Mouse (Mus musculus) ES-E14 (cell line): ENCODE measurements at regions not wholly inside any gene's neighbourhood (a gene's known extent, or its start where the extent isn't known, plus 50 kb on each side); places are given as distances from the start of the nearest gene placed in this dataset.

Experiments
- DNase-seq: peaks from one replicate; pipeline ENCODE4 v3.0.0-alpha.2; 2013; ENCODE audit warnings: low read depth, low spot score
- H3K27ac ChIP-seq: 2 replicates; pipeline ENCODE4 v1.5.1; 2012; ENCODE audit warnings: low read depth, mild to moderate bottlenecking, low read length, moderate library complexity, mixed read lengths; ENCODE audit not compliant: poor library complexity, insufficient read depth, severe bottlenecking
- H3K36me3 ChIP-seq: 2 replicates; pipeline ENCODE4 v1.6.1; 2012; ENCODE audit warnings: mild to moderate bottlenecking, low read length, moderate library complexity, mixed read lengths; ENCODE audit not compliant: control insufficient read depth, poor library complexity, insufficient read depth, severe bottlenecking
- H3K4me1 ChIP-seq, 2 experiments: fragments of 150-350 bp in 1 of 2; sonication (generic) in 1 of 2; 2 replicates each; pipeline ENCODE4 v1.6.1; 2012; ENCODE audit warnings: low read length in 2 of 2, mild to moderate bottlenecking in 1 of 2, mixed read lengths in 1 of 2; ENCODE audit not compliant: control insufficient read depth in 2 of 2, insufficient read depth in 2 of 2, poor library complexity in 1 of 2
- H3K4me3 ChIP-seq, 2 experiments: fragments of 150-350 bp in 1 of 2; sonication (generic) in 1 of 2; 2 replicates each; pipeline ENCODE4 v1.5.1; 2012; ENCODE audit warnings: low read length in 2 of 2, low read depth in 1 of 2, mild to moderate bottlenecking in 1 of 2, mixed read lengths in 1 of 2; ENCODE audit not compliant: insufficient read depth in 1 of 2, poor library complexity in 1 of 2, severe bottlenecking in 1 of 2
- H3K9ac ChIP-seq: 2 replicates; pipeline ENCODE4 v1.6.1; 2012; ENCODE audit warnings: low read depth, mild to moderate bottlenecking, low read length, mixed read lengths; ENCODE audit not compliant: poor library complexity, insufficient read depth, severe bottlenecking
- H3K9me3 ChIP-seq: fragments of 150-350 bp; sonication (generic); 2 replicates; pipeline ENCODE4 v1.6.1; 2012; ENCODE audit warnings: low read depth, mild to moderate bottlenecking, low read length; ENCODE audit not compliant: control insufficient read depth, insufficient read depth
- CHD2 ChIP-seq: IDR thresholded peaks from 2 replicates; pipeline ENCODE4 v1.6.1; 2014; ENCODE audit warnings: mild to moderate bottlenecking, low read depth, low read length, inconsistent platforms
- HCFC1 ChIP-seq: IDR thresholded peaks from 2 replicates; pipeline ENCODE4 v1.6.1; 2012; ENCODE audit warnings: low read length, inconsistent platforms, borderline replicate concordance; ENCODE audit not compliant: insufficient read depth
- MAFK ChIP-seq: IDR thresholded peaks from 2 replicates; pipeline ENCODE4 v1.6.1; 2014; ENCODE audit warnings: mild to moderate bottlenecking, low read depth, low read length, inconsistent platforms; ENCODE audit not compliant: insufficient read depth
- ZC3H11A ChIP-seq: IDR thresholded peaks from 2 replicates; pipeline ENCODE4 v1.6.1; 2012; ENCODE audit warnings: low read depth, mild to moderate bottlenecking, inconsistent platforms, low read length, borderline replicate concordance
- ZNF384 ChIP-seq: IDR thresholded peaks from 2 replicates; pipeline ENCODE4 v1.6.1; 2012; ENCODE audit warnings: low read depth, low read length, inconsistent platforms
- in situ Hi-C, 2 experiments: fragments of 600-800 bp; cut with MboI; formaldehyde crosslinking; loops; one replicate each; pipeline ENCODE4 v1.15.1; 2025; ENCODE audit warnings: low sequenced_read_pairs in 2 of 2, inconsistent platforms in 1 of 2; ENCODE audit not compliant: unreplicated experiment in 2 of 2

DNA sequence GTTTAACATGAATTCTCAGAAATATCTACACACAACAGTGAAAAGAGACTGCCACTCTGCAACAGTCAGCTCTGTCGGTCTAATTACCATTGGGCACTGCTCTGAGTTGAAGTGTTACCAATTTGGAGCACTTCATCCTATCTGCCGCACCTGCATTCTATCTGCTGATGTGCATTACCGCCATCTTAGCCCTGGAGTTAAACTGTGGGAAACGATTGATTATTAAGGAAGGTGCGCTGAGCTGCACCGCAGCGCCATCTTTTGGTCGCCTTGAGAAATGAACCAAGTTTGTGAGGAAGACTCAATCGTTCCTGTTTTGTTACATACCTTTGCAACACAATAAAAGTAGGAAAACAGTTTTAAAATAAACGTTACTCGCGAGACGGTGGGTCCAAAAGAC lies 110.5 kb downstream of the Rergl start:
- Histone ChIP-seq H3K4me3 (no peak overlapping the region), H3K27ac (no peak overlapping the region), H3K4me1 (no peaks in the 10 kb centered on the region), H3K36me3 (no peaks in the 10 kb centered on the region), H3K9me3 (no peaks in the 10 kb centered on the region), H3K9ac (no peak overlapping the region)
- DNase-seq: peak; percentile 48
- TF ChIP-seq MAFK: no peak
- no peak for TF ChIP-seq ZNF384
- TF ChIP-seq ZC3H11A: peak; percentile 34; the same call in 1 of the 2 replicates
- in situ Hi-C loops: no loop called here

DNA sequence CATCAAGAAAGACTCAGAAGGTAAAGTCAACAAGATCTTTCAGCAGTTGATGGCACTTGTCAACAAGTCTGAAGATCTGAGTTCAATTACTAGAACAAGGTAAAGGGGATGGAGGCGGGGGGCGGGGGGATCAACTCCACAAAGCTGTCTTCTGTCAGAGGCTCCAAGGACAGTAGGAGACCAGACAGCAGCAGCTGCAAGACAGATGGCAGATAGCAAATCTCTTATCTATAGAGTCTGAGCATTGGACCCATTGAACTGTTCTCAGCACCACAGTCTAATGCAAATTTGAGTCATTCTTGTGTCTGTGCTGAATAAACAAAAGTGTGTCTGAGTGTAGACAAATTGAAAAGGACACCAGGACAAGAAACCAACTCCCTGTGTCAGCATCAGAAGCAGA lies 150.8 kb downstream of the Rergl start:
- H3K4me3 ChIP-seq: no peak overlapping the region
- H3K36me3 ChIP-seq: no peaks in the 10 kb centered on the region
- no peaks in the 10 kb centered on the region for H3K4me1 ChIP-seq
- no peak overlapping the region for H3K27ac ChIP-seq
- DNase-seq: peak; percentile 17
- TF ChIP-seq HCFC1 (no peak), CHD2 (no peak), ZNF384 (no peak), ZC3H11A (no peak), MAFK (no peak)
- H3K9ac ChIP-seq: no peak overlapping the region
- in situ Hi-C loops: no loop called here
- no peaks in the 10 kb centered on the region for H3K9me3 ChIP-seq

DNA sequence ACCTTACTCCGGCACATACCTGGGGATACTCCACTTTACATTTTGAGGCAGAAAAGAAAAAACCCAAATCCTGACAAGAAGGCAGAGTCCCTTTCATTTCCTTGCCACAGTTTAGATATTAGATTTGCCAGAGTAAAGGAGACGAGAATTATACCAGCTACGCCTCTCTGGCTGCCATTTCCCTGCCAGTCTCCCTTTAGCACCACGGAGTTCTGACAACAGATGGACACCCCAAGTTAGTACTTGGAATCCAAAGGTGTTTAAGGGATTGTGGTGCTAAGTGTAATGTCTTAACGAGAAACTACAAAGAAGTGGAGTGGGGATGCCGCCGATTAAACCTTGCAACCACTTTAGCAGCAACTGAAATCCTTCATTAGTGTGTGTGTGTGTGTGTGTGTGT lies 176.6 kb downstream of the Rergl start:
- H3K27ac ChIP-seq: no peak overlapping the region
- H3K9ac ChIP-seq: no peak overlapping the region
- no peak for TF ChIP-seq CHD2
- no peak for TF ChIP-seq ZC3H11A
- no peak for TF ChIP-seq MAFK
- no peak for TF ChIP-seq ZNF384
- no peak overlapping the region for H3K4me3 ChIP-seq
- no peak for DNase-seq
- H3K9me3 ChIP-seq: no peaks in the 10 kb centered on the region
- no peaks in the 10 kb centered on the region for H3K36me3 ChIP-seq
- H3K4me1 ChIP-seq: no peaks in the 10 kb centered on the region
- in situ Hi-C loops: no loop called here

DNA sequence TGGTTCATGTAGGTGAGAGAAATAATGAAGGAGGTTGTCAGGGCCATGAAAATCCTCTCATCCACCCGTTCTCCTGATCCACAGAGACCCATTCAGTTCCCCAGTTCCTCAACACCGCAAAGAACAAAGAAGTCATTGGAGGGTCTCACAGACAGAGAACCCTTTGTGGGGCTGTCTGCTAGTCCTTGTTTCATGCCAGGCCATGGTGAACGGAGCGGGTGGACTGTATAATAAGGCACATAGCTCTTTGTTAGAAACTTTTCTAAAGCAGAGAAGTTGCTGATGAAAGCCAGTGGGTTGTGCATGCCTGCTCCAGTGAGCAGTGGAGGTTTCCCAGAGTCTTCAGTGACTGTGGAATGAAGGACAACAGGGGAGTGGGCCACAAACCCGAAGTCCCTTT lies 194.1 kb downstream of the Rergl start:
- no peak overlapping the region for H3K4me3 ChIP-seq
- no peaks in the 10 kb centered on the region for H3K9me3 ChIP-seq
- no peaks in the 10 kb centered on the region for H3K4me1 ChIP-seq
- no peak overlapping the region for H3K27ac ChIP-seq
- DNase-seq: no peak
- H3K9ac ChIP-seq: no peak overlapping the region
- in situ Hi-C loops: no loop called here
- no peak for TF ChIP-seq HCFC1
- TF ChIP-seq ZC3H11A: no peak
- TF ChIP-seq CHD2: no peak
- no peak for TF ChIP-seq MAFK
- TF ChIP-seq ZNF384: no peak
- no peaks in the 10 kb centered on the region for H3K36me3 ChIP-seq

DNA sequence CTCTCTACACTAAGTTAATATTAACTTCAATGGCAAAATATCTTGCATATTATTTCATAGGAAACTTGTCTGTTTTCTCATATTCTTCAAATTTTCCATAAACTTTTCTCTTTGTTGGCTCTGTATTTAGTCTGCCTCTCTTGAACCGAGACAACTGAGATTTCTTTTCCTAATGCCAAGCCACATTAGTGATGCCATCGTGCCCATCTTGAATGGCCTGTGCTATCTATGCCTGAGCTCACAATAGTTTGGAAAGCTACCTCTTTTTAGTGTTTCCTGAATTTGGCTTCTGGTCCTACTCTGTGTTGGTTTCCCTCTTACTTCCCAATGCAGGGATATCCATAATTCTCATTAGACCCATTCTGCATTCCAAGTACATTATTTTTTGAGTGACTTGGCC lies 197.5 kb downstream of the Rergl start:
- H3K36me3 ChIP-seq: no peaks in the 10 kb centered on the region
- in situ Hi-C loops: no loop called here
- H3K4me3 ChIP-seq: no peak overlapping the region
- DNase-seq: no peak
- H3K9ac ChIP-seq: no peak overlapping the region
- no peaks in the 10 kb centered on the region for H3K9me3 ChIP-seq
- no peaks in the 10 kb centered on the region for H3K4me1 ChIP-seq
- TF ChIP-seq ZNF384 (no peak), ZC3H11A (no peak), MAFK (no peak)
- H3K27ac ChIP-seq: no peak overlapping the region
